Mouse (Mus musculus) limb, embryonic 14.5 days (tissue): ENCODE data around the gene Pwwp2a. TPM values are rescaled to one million over a fixed set of nuclear protein-coding genes. Genes with fewer than 3 reads are reported as not detected.

Experiments
- ATAC-seq: fragments of 200-750 bp; cut with Nextera tagmentation; 2 replicates; pipeline ENCODE4 v1.8.0; 2017; ENCODE audit warnings: low read depth, moderate number of reproducible peaks, moderate TSS enrichment; ENCODE audit not compliant: low FRiP score
- DNase-seq: peaks from one replicate; pipeline ENCODE4 v3.0.0-alpha.2; 2015; ENCODE audit warnings: low spot score
- H3K27ac ChIP-seq: fragments of 300-500 bp; sonication (generic); replicated peaks from 2 replicates; pipeline ENCODE4 v1.5.1; 2014; ENCODE audit warnings: low read depth, mild to moderate bottlenecking, low read length, moderate library complexity, mixed read lengths
- H3K27me3 ChIP-seq: fragments of 300-500 bp; sonication (generic); 2 replicates; pipeline ENCODE4 v1.6.1; 2014; ENCODE audit warnings: low read length, mixed read lengths; ENCODE audit not compliant: control insufficient read depth, insufficient read depth
- H3K36me3 ChIP-seq: fragments of 300-500 bp; sonication (generic); 2 replicates; pipeline ENCODE4 v1.6.1; 2014; ENCODE audit warnings: mild to moderate bottlenecking, low read length, moderate library complexity, mixed read lengths; ENCODE audit not compliant: control insufficient read depth, insufficient read depth
- H3K4me1 ChIP-seq: fragments of 300-500 bp; sonication (generic); 2 replicates; pipeline ENCODE4 v1.6.1; 2014; ENCODE audit warnings: antibody characterized with exemption, low read length, mixed read lengths; ENCODE audit not compliant: control insufficient read depth, insufficient read depth
- H3K4me2 ChIP-seq: fragments of 300-500 bp; sonication (generic); replicated peaks from 2 replicates; pipeline ENCODE4 v1.6.1; 2014; ENCODE audit warnings: low read depth, mild to moderate bottlenecking, low read length, moderate library complexity; ENCODE audit not compliant: severe bottlenecking
- H3K4me3 ChIP-seq: fragments of 300-500 bp; sonication (generic); replicated peaks from 2 replicates; pipeline ENCODE4 v1.5.1; 2014; ENCODE audit warnings: low read length
- H3K9ac ChIP-seq: fragments of 300-500 bp; sonication (generic); 2 replicates; pipeline ENCODE4 v1.6.1; 2014; ENCODE audit warnings: mild to moderate bottlenecking, low read depth, low read length, moderate library complexity; ENCODE audit not compliant: severe bottlenecking
- H3K9me3 ChIP-seq: fragments of 300-500 bp; sonication (generic); 2 replicates; pipeline ENCODE4 v1.6.1; 2016; ENCODE audit warnings: low read length; ENCODE audit not compliant: control insufficient read depth
- POLR2A ChIP-seq: fragments of 200-500 bp; IDR thresholded peaks from 2 replicates; pipeline ENCODE4 v1.8.0; 2012; ENCODE audit warnings: inconsistent platforms, mild to moderate bottlenecking, moderate library complexity, borderline replicate concordance; ENCODE audit not compliant: insufficient read depth, insufficient read length; ENCODE audit errors: extremely low read depth
- WGBS: fragments of 180-500 bp; shearing (Covaris S2); extraction: QIAGEN DNeasy Blood & Tissue Kit; methylation state at CpG from one replicate; pipeline ENCODE4 v1.1.7; 2014; 5-methylcytosine and 5-hydroxymethylcytosine counted together
- polyA plus RNA-seq, 2 experiments: library from polyadenylated mRNA; depleted of rRNA in 1 of 2; stranded (reverse) in 1 of 2; unstranded in 1 of 2; fragments of >200 nt; fragmentation: Nextera tagmentation in 1 of 2; extraction: Ambion mirVana in 1 of 2; gene quantifications; 2 replicates each; pipeline versions ENCODE4 v1.2.1 to v1.2.3; 2012 to 2014

Pwwp2a gene
- polyA plus RNA-seq, 2 experiments = 29.4 to 37.7 TPM

- Histone ChIP-seq H3K4me1 (no peaks in the 10 kb centered on the region), H3K27ac (no peak overlapping the region), H3K27me3 (no peaks in the 10 kb centered on the region), H3K4me3 (no peak overlapping the region), H3K36me3 (no peaks in the 10 kb centered on the region), H3K9me3 (no peaks in the 10 kb centered on the region), H3K9ac (no peak overlapping the region), H3K4me2 (no peak overlapping the region)
- ATAC-seq = no peak
- WGBS = 67% methylated on average over 5 of the region's 5 CpGs
- DNase-seq = no peak
- TF ChIP-seq POLR2A = no peak
Observed at GRCm38 (mm10) chr11:43755411-43755810, 73.6 kb downstream of the Pwwp2a start.

- no peak overlapping the region for H3K4me3 ChIP-seq
- no peak overlapping the region for H3K4me2 ChIP-seq
- no peaks in the 10 kb centered on the region for H3K27me3 ChIP-seq
- ATAC-seq (no peak), DNase-seq (no peak)
- no peak overlapping the region for H3K9ac ChIP-seq
- no peaks in the 10 kb centered on the region for H3K36me3 ChIP-seq
- TF ChIP-seq POLR2A = no peak
- H3K9me3 ChIP-seq = no peaks in the 10 kb centered on the region
- H3K27ac ChIP-seq = no peak overlapping the region
- 72% methylated on average over 2 of the region's 2 CpGs for WGBS
- H3K4me1 ChIP-seq = no peaks in the 10 kb centered on the region
Observed at GRCm38 (mm10) chr11:43758436-43758835, 76.6 kb downstream of the Pwwp2a start.

- Histone ChIP-seq H3K36me3 (no peaks in the 10 kb centered on the region), H3K4me1 (peaks cover 2% of the 10 kb centered on the region; the same call in 1 of the 2 replicates), H3K4me2 (peak overlapping the region; percentile 62), H3K9ac (peak overlapping the region; percentile 38; the same call in 1 of the 2 replicates), H3K4me3 (peak overlapping the region; percentile 43), H3K9me3 (no peaks in the 10 kb centered on the region), H3K27me3 (no peaks in the 10 kb centered on the region), H3K27ac (no peak overlapping the region)
- no peak for TF ChIP-seq POLR2A
- ATAC-seq = peak; percentile 88
- peak; percentile 90 for DNase-seq
- WGBS = 5% methylated on average over 36 of the region's 37 CpGs
Observed at GRCm38 (mm10) chr11:43766922-43767648, 85.3 kb downstream of the Pwwp2a start.

- H3K27me3 ChIP-seq = no peaks in the 10 kb centered on the region
- H3K4me1 ChIP-seq = peaks cover 2% of the 10 kb centered on the region; the same call in 1 of the 2 replicates
- ATAC-seq (no peak), DNase-seq (no peak)
- no peaks in the 10 kb centered on the region for H3K36me3 ChIP-seq
- H3K9me3 ChIP-seq = no peaks in the 10 kb centered on the region
- H3K27ac ChIP-seq = no peak overlapping the region
- peak overlapping the region; percentile 62 for H3K4me2 ChIP-seq
- WGBS = 65% methylated on average over 11 of the region's 11 CpGs
- H3K9ac ChIP-seq = no peak overlapping the region
- no peak overlapping the region for H3K4me3 ChIP-seq
- TF ChIP-seq POLR2A = no peak
Observed at GRCm38 (mm10) chr11:43767749-43768148, 86.0 kb downstream of the Pwwp2a start.

GRCm38 (mm10) chr11:43770110-43770509 lies 88.3 kb downstream of the Pwwp2a start:
- peaks cover under 1% of the 10 kb centered on the region for H3K27me3 ChIP-seq
- 77% methylated on average over 4 of the region's 4 CpGs for WGBS
- DNase-seq (no peak), ATAC-seq (no peak)
- no peak overlapping the region for H3K4me3 ChIP-seq
- no peak overlapping the region for H3K27ac ChIP-seq
- peaks cover 2% of the 10 kb centered on the region; the same call in 1 of the 2 replicates for H3K4me1 ChIP-seq
- H3K36me3 ChIP-seq = no peaks in the 10 kb centered on the region
- no peaks in the 10 kb centered on the region for H3K9me3 ChIP-seq
- no peak overlapping the region for H3K9ac ChIP-seq
- no peak for TF ChIP-seq POLR2A
- no peak overlapping the region for H3K4me2 ChIP-seq

Other genes starting within 250 kb of the Pwwp2a start
- 8.2 and 15.5 TPM in 2 replicates for gene Slu7, start 248.3 kb upstream of the Pwwp2a start, polyA plus RNA-seq (2012; rRNA removed)
- 48.2 and 52.1 TPM in 2 replicates for gene Slu7, start 248.3 kb upstream of the Pwwp2a start, polyA plus RNA-seq (2014; fragmentation: Nextera tagmentation; extraction: Ambion mirVana)
- 32.7 and 32.9 TPM in 2 replicates for gene C1qtnf2, start 207.7 kb upstream of the Pwwp2a start, polyA plus RNA-seq (2012; rRNA removed)
- gene C1qtnf2, start 207.7 kb upstream of the Pwwp2a start, polyA plus RNA-seq (2014; fragmentation: Nextera tagmentation; extraction: Ambion mirVana) = 40.3 and 46.1 TPM in 2 replicates
- 5.1 and 5.9 TPM in 2 replicates for gene Ccnjl, start 153.2 kb upstream of the Pwwp2a start, polyA plus RNA-seq (2012; rRNA removed)
- 7.7 and 11.5 TPM in 2 replicates for gene Ccnjl, start 153.2 kb upstream of the Pwwp2a start, polyA plus RNA-seq (2014; fragmentation: Nextera tagmentation; extraction: Ambion mirVana)
- gene 4933415A04Rik, start 95.0 kb upstream of the Pwwp2a start, polyA plus RNA-seq (2012; rRNA removed) = 0.61 and 0.70 TPM in 2 replicates
- 2.2 and 3.6 TPM in 2 replicates for gene 4933415A04Rik, start 95.0 kb upstream of the Pwwp2a start, polyA plus RNA-seq (2014; fragmentation: Nextera tagmentation; extraction: Ambion mirVana)
- gene Fabp6, start 80.5 kb upstream of the Pwwp2a start, polyA plus RNA-seq (2012; rRNA removed) = 0.49 TPM in 1 of 2 replicates, not detected in the other
- gene Fabp6, start 80.5 kb upstream of the Pwwp2a start, polyA plus RNA-seq (2014; fragmentation: Nextera tagmentation; extraction: Ambion mirVana) = not detected in 2 replicates
- 28.6 and 40.8 TPM in 2 replicates for gene Ttc1, start 66.0 kb downstream of the Pwwp2a start, polyA plus RNA-seq (2012; rRNA removed)
- 61.1 and 66.3 TPM in 2 replicates for gene Ttc1, start 66.0 kb downstream of the Pwwp2a start, polyA plus RNA-seq (2014; fragmentation: Nextera tagmentation; extraction: Ambion mirVana)
- 2.3 and 3.9 TPM in 2 replicates for gene Adra1b, start 219.2 kb downstream of the Pwwp2a start, polyA plus RNA-seq (2012; rRNA removed)
- gene Adra1b, start 219.2 kb downstream of the Pwwp2a start, polyA plus RNA-seq (2014; fragmentation: Nextera tagmentation; extraction: Ambion mirVana) = 0.55 and 0.99 TPM in 2 replicates